Mouse (Mus musculus): ENCODE measurements around the gene Ubap1l. TPM values are rescaled to one million over a fixed set of nuclear protein-coding genes. Genes with fewer than 3 reads are reported as not detected.

The Ubap1l gene
- polyA plus RNA-seq, 1 experiment from 2014 or later = 0.31 TPM

DNA sequence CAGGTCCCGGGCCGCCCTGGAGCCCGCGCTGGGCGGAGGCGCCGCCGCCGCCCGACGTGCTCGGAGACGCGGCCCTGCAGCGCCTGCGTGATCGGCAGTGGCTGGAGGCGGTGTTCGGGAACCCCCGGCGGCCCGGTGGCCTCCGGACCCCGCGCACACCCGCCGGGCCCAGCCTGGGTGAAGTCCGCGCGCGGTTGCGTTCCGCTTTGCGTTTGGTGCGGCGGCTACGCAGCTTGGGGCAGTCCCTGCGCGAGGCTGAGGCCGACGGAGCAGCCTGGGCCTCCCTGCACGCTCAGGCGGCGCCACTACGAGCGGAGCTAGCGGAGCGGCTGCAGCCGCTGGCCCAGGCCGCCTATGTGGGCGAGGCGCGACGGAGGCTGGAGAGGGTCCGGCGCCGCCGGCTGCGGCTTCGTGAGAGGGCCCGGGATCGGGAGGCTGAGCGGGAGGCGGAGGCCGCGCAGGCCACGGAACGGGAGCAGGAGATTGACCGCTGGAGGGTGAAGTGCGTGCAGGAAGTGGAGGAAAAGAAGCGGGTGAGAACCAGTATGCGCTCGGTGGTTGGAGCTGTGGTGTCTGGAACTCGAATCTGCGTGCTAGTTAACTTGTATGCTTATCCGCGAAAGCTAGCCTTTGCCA is 14.2 kb upstream of the Ubap1l start:
- H3K9ac ChIP-seq = peak overlapping the region; percentile 99
- H3K4me1 ChIP-seq = peaks cover 12% of the 10 kb centered on the region
- peaks cover 4% of the 10 kb centered on the region; the same call in 1 of the 2 replicates for H3K9me3 ChIP-seq
- H3K4me2 ChIP-seq (replicated peaks) = peak overlapping the region; percentile 89
- WGBS = under 1% methylated on average over 77 of the region's 77 CpGs
- H3K4me3 ChIP-seq = peak overlapping the region; percentile 100
- peak; percentile 79 for ATAC-seq (ENCODE audit: insufficient number of reproducible peaks, insufficient read depth, low FRiP score, low TSS enrichment)
- peak overlapping the region; percentile 93 for H3K27ac ChIP-seq
- no peaks in the 10 kb centered on the region for H3K27me3 ChIP-seq
- H3K36me3 ChIP-seq = no peaks in the 10 kb centered on the region

DNA sequence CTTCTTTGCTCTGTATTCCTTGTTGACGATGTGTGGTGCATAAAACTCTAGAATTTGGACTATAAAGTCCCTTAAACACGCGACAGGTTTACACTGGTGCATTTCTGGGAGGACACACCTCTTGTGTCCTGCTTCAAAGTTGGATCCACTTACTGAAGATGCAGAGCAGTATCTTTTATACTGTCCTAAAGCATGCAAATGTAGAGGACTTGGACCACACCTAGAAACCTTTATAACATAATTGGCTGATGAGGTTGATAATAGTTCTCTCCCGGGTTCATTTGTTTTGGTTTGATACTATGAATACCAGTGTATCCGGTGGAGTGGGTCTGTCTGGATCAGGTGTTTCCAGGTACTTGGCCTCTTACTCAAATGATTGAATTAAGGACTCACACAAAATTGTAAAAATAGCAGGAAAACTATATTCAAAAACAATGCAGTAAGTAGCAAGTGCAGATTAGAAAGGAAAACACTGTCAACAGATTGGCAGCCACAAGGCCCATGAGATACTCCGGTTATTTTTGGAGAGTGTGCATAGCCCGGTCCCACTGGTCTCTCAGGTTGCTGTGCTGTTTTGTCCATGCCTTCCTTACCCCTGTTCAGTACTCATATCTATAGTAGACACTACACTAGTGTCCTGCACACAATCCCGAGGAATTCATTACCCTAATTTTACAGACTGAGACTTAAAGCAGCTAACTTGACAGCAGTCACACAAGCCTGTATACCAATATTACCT is 13.6 kb upstream of the Ubap1l start:
- peaks cover 12% of the 10 kb centered on the region for H3K4me1 ChIP-seq
- H3K4me3 ChIP-seq = peak overlapping the region; percentile 100
- H3K27ac ChIP-seq = peak overlapping the region; percentile 93; the same call in 1 of the 2 replicates
- H3K9ac ChIP-seq = peak overlapping the region; percentile 99
- ATAC-seq (ENCODE audit: insufficient number of reproducible peaks, insufficient read depth, low FRiP score, low TSS enrichment) = no peak
- WGBS = 43% methylated on average over 8 of the region's 8 CpGs
- H3K9me3 ChIP-seq = peaks cover 4% of the 10 kb centered on the region; the same call in 1 of the 2 replicates
- H3K27me3 ChIP-seq = no peaks in the 10 kb centered on the region
- H3K4me2 ChIP-seq (replicated peaks) = peak overlapping the region; percentile 89
- no peaks in the 10 kb centered on the region for H3K36me3 ChIP-seq

DNA sequence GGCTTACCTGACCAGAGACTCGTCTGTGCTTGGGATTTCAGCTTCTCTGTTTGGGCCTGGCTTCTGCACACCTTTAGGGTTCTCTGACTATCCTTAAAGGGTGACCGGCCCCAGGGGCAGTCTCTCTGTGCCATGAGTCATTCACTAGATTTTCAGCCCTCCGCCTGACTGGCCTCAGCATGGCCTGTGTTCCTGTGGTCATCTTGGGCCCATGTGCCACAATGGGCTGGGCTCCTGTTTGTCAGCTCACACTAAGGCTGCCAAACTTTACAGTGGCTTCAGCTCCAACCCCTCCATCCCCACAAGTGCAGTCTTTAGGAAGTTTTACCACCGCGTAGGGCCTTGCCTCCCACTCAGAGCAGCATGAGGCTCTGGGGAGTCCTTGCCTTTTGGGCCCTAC is 7.6 kb upstream of the Ubap1l start:
- Histone ChIP-seq H3K4me1 (no peaks in the 10 kb centered on the region), H3K27ac (no peak overlapping the region), H3K9me3 (no peaks in the 10 kb centered on the region), H3K4me2 (replicated peaks) (no peak overlapping the region), H3K36me3 (peaks cover 30% of the 10 kb centered on the region), H3K4me3 (no peak overlapping the region), H3K27me3 (no peaks in the 10 kb centered on the region), H3K9ac (no peak overlapping the region)
- 87% methylated on average over 5 of the region's 5 CpGs for WGBS
- no peak for ATAC-seq (ENCODE audit: insufficient number of reproducible peaks, insufficient read depth, low FRiP score, low TSS enrichment)

DNA sequence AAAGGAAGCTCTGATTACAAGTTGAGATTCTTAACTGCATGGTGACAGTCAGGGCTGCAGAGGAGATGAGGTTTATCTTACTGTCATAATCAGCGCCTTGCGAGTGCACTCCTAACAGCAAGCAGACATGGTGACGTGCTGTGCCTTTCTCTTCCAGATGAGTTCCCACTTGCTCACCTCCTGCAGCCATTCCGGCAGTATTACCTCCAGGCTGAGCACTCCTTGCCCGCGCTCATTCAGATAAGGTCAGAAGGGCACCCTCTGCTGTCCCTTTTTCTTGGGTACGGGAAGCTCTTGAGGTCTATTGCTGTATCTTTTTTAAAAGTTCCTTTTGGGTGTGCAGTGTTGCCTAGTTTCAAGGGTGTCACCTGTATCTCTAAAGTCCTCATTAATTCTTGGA is 4.3 kb upstream of the Ubap1l start:
- H3K36me3 ChIP-seq = peaks cover 59% of the 10 kb centered on the region
- H3K4me2 ChIP-seq (replicated peaks) = no peak overlapping the region
- no peaks in the 10 kb centered on the region for H3K27me3 ChIP-seq
- H3K4me1 ChIP-seq = no peaks in the 10 kb centered on the region
- no peak overlapping the region for H3K9ac ChIP-seq
- 87% methylated on average over 7 of the region's 7 CpGs for WGBS
- H3K4me3 ChIP-seq = no peak overlapping the region
- no peak for ATAC-seq (ENCODE audit: insufficient number of reproducible peaks, insufficient read depth, low FRiP score, low TSS enrichment)
- H3K27ac ChIP-seq = no peak overlapping the region
- no peaks in the 10 kb centered on the region for H3K9me3 ChIP-seq

DNA sequence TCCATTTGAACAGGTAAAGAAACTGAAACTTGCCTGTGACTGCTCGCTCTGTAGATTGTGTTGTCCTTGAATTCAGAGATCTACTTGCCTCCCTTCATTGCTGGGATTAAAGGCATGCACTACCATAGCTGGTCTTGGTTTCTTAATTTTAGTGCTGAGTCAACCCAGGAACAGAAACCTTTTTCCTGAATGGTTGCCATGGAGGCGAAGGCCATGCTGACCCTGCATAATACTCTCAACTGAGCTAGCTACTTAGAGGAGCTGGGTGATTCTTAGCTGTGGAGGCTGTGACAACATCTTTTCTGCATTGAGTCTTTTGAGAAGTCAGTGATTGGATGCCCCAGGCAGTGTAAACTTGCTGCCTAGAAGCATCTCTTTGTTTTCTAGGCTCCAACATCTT is 3.9 kb upstream of the Ubap1l start:
- H3K27ac ChIP-seq = no peak overlapping the region
- no peak overlapping the region for H3K4me3 ChIP-seq
- H3K9me3 ChIP-seq = no peaks in the 10 kb centered on the region
- no peak overlapping the region for H3K4me2 ChIP-seq (replicated peaks)
- H3K9ac ChIP-seq = no peak overlapping the region
- peaks cover 61% of the 10 kb centered on the region for H3K36me3 ChIP-seq
- H3K27me3 ChIP-seq = no peaks in the 10 kb centered on the region
- H3K4me1 ChIP-seq = no peaks in the 10 kb centered on the region
- ATAC-seq (ENCODE audit: insufficient number of reproducible peaks, insufficient read depth, low FRiP score, low TSS enrichment) = no peak
- WGBS = 88% methylated on average over 2 of the region's 2 CpGs

DNA sequence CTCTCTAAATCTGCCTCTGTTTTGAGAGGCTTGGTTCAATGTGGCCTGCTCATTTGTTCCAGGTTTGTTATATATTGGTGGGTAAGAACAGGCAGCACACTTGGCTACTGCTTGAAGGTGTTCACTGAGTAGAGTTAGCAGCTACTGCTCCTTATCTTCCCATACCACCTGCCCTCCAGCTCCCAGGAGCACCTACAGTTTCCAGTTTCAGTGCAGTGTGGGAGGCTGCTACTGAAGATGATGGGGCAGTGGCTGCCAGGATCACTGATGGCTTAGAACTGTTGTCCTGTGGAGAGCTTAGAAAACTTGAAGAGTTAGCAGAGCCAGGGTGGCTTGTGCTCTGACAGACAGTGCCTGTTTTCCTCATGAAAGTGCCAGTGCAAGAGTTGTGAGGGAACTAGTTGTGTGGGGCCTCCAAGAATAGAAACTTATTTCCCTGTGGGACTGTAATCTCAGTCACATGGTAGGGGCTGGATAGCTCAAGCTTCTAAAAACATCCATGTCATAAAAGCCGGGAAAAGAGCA is 1.8 kb upstream of the Ubap1l start:
- WGBS = 91% methylated on average over 1 of the region's 1 CpGs
- H3K9ac ChIP-seq = no peak overlapping the region
- no peaks in the 10 kb centered on the region for H3K27me3 ChIP-seq
- no peak overlapping the region for H3K4me3 ChIP-seq
- H3K4me2 ChIP-seq (replicated peaks) = no peak overlapping the region
- no peak overlapping the region for H3K27ac ChIP-seq
- peaks cover 61% of the 10 kb centered on the region for H3K36me3 ChIP-seq
- no peak for ATAC-seq (ENCODE audit: insufficient number of reproducible peaks, insufficient read depth, low FRiP score, low TSS enrichment)
- no peaks in the 10 kb centered on the region for H3K9me3 ChIP-seq
- no peaks in the 10 kb centered on the region for H3K4me1 ChIP-seq

DNA sequence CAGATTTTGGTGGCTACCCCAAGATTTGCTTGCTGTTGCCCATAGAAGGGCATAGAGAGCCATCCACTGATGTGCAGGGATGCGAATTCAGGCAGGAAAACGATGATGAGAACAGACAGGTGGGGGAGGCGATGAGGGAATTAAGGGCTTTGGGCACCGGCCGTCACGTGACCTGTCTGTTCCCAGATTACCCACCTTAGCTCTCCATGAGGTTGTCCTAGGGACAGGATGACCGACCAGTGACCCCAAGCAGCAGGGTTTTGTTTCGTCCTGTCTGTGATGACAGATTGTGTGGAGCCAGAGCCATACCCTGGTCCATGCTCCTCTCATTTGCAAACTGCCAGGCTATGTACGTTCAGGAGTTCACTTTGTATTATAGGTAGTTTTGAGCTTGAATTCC is 2.8 kb downstream of the Ubap1l start:
- no peak overlapping the region for H3K4me3 ChIP-seq
- H3K27me3 ChIP-seq = no peaks in the 10 kb centered on the region
- peaks cover 33% of the 10 kb centered on the region for H3K36me3 ChIP-seq
- no peak overlapping the region for H3K9ac ChIP-seq
- H3K9me3 ChIP-seq = no peaks in the 10 kb centered on the region
- ATAC-seq (ENCODE audit: insufficient number of reproducible peaks, insufficient read depth, low FRiP score, low TSS enrichment) = no peak
- H3K4me1 ChIP-seq = no peaks in the 10 kb centered on the region
- H3K4me2 ChIP-seq (replicated peaks) = no peak overlapping the region
- WGBS = 60% methylated on average over 9 of the region's 9 CpGs
- no peak overlapping the region for H3K27ac ChIP-seq

DNA sequence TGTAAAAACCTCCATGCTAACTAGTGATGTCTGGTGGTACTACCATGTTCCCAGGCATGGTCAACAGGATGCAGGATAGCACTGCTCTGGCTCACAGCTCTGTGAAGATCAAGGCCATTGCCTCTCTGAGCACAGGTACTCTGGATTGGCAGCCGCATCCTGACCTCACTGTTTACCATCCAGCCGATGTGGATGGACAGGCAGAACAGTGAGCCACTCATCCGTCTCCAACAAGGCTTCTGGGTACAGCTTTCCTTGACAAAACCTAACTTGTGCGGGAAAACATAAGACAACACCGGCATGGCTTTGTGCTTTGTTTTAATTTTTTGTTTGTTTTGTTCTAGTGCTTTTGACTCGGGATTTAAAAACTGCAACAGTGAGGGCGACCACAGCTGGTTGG is 4.9 kb downstream of the Ubap1l start:
- H3K9ac ChIP-seq = no peak overlapping the region
- no peaks in the 10 kb centered on the region for H3K4me1 ChIP-seq
- 88% methylated on average over 7 of the region's 7 CpGs for WGBS

DNA sequence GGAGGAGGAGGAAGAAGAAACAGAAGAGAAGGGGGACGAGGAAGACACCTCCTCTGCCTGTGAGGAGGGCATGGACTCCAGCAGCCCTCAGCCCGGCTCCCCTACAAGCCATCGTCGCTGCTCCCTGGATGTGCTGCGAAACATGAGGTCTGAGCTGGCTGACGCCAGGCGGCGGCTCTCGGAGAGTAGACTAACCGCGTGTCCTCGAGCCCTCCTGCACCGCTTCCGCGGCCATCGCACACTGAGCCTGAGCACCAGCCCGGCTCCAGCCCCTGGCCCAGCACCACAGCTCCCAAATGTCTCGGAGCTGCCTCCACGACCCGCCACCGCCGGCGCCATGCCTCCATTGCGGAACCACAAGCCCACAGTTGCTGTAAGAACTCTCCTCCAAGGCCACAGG is 10.9 kb downstream of the Ubap1l start:
- no peak overlapping the region for H3K4me2 ChIP-seq (replicated peaks)
- H3K4me3 ChIP-seq = no peak overlapping the region
- ATAC-seq (ENCODE audit: insufficient number of reproducible peaks, insufficient read depth, low FRiP score, low TSS enrichment) = no peak
- H3K4me1 ChIP-seq = no peaks in the 10 kb centered on the region
- 84% methylated on average over 24 of the region's 24 CpGs for WGBS
- no peaks in the 10 kb centered on the region for H3K27me3 ChIP-seq
- H3K9ac ChIP-seq = no peak overlapping the region
- no peaks in the 10 kb centered on the region for H3K36me3 ChIP-seq
- H3K27ac ChIP-seq = no peak overlapping the region
- H3K9me3 ChIP-seq = no peaks in the 10 kb centered on the region

More for the DNA sequence above, 4.9 kb downstream of the Ubap1l start:
- no peaks in the 10 kb centered on the region for H3K9me3 ChIP-seq
- H3K4me3 ChIP-seq = no peak overlapping the region
- no peak for ATAC-seq (ENCODE audit: insufficient number of reproducible peaks, insufficient read depth, low FRiP score, low TSS enrichment)
- H3K36me3 ChIP-seq = peaks cover 16% of the 10 kb centered on the region
- H3K27ac ChIP-seq = no peak overlapping the region
- no peaks in the 10 kb centered on the region for H3K27me3 ChIP-seq
- H3K4me2 ChIP-seq (replicated peaks) = no peak overlapping the region

DNA sequence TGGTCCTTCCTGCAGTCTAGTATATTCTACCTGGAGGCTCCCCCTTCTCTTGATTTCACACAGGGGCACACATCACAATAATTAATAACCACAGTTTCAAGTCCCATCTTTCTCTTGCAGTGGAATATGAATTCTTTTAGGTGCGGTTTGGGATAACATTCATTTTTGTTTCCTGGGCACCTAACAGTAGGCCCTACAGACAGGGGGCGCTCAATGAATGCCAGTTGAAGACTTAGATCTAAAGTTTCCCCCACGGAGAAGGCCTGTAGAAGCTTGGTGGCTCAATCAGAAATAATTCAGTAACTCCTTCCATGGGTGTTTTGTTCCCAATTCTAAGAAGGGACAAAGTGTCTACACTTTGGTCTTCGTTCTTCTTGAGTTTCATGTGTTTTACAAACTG is 11.6 kb downstream of the Ubap1l start:
- Histone ChIP-seq H3K27me3 (no peaks in the 10 kb centered on the region), H3K9ac (no peak overlapping the region), H3K4me1 (no peaks in the 10 kb centered on the region), H3K4me2 (replicated peaks) (no peak overlapping the region), H3K36me3 (no peaks in the 10 kb centered on the region), H3K4me3 (no peak overlapping the region), H3K9me3 (no peaks in the 10 kb centered on the region), H3K27ac (no peak overlapping the region)
- no peak for ATAC-seq (ENCODE audit: insufficient number of reproducible peaks, insufficient read depth, low FRiP score, low TSS enrichment)
- 79% methylated on average over 4 of the region's 4 CpGs for WGBS

DNA sequence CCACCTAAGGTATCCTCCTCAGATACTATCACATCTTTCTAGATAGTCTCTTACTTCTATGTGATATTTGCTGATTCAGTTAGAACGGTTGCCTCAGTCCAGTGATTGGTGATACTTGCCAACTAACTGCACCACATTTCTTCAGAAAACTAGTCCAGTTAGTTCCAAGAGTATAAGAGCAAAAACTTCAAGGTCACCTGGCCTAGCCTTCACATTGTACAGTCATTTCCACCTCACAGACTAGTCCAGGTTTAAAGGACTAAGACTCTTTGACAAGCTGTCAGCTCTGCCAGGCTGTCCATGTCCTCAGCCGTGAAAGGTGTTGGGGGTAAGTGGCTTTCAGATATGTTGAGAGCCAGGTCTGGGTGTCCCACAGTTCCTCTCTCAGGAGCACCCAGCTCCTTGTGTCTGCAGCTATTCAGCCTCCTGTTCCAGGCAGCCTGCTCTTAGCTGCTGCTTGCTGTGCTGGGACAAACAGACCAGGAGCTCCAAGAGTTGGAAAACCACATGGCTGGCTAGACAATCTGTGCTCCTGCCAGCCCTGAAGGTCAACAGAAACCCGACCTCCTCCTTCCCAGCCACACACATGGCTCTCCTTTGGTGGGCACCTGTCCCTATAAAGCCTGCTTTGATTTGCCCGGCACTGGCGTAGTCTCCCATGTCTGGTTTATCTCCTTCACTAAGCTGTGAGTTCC is 13.8 kb downstream of the Ubap1l start:
- no peaks in the 10 kb centered on the region for H3K4me1 ChIP-seq
- no peak overlapping the region for H3K4me2 ChIP-seq (replicated peaks)
- H3K27ac ChIP-seq = no peak overlapping the region
- H3K9ac ChIP-seq = no peak overlapping the region
- 74% methylated on average over 5 of the region's 5 CpGs for WGBS
- H3K9me3 ChIP-seq = no peaks in the 10 kb centered on the region
- ATAC-seq (ENCODE audit: insufficient number of reproducible peaks, insufficient read depth, low FRiP score, low TSS enrichment) = no peak
- no peak overlapping the region for H3K4me3 ChIP-seq
- H3K27me3 ChIP-seq = no peaks in the 10 kb centered on the region
- H3K36me3 ChIP-seq = no peaks in the 10 kb centered on the region
